Mouse (Mus musculus) heart, postnatal 36 days (tissue): ENCODE measurements around the gene Tecpr2. TPM values are rescaled to one million over a fixed set of nuclear protein-coding genes. Genes with fewer than 3 reads are reported as not detected.

ENCODE experiments used
- total RNA-seq, 2 experiments: library from RNA; stranded (reverse); gene quantifications; 2 replicates each; pipeline ENCODE4 v1.2.3; 2021

Gene Tecpr2
- total RNA-seq, 2 experiments from 2014 or later, result 5.1 to 5.6 TPM

Other genes with a start within 250 kb of the Tecpr2 start
- not detected for gene 1700001K19Rik, start 206.6 kb upstream of the Tecpr2 start, total RNA-seq
- 100 to 1,000 TPM; 136 to 209 TPM for gene Hsp90aa1, start 186.5 kb upstream of the Tecpr2 start, total RNA-seq
- 10 to 100 TPM; 28.2 to 32.0 TPM for gene Wdr20, start 151.3 kb upstream of the Tecpr2 start, total RNA-seq
- gene Mok, start 48.3 kb upstream of the Tecpr2 start, total RNA-seq, result 1 to 10 TPM in 1 of 2 experiments, under 1 TPM in 1; 0.75 to 1.1 TPM
- 10 to 100 TPM; 11.1 to 11.7 TPM for gene Zfp839, start 39.0 kb upstream of the Tecpr2 start, total RNA-seq
- 10 to 100 TPM; 34.2 to 34.8 TPM for gene Cinp, start 119 bp upstream of the Tecpr2 start, total RNA-seq
- gene Ankrd9, start 89.8 kb downstream of the Tecpr2 start, total RNA-seq, result 10 to 100 TPM; 67.9 to 85.3 TPM
- 10 to 100 TPM; 15.0 to 16.0 TPM for gene Rcor1, start 150.1 kb downstream of the Tecpr2 start, total RNA-seq